Mouse (Mus musculus) hindbrain, embryonic 16.5 days (tissue): Measurements from ENCODE around the gene Pigs. TPM values are rescaled to one million over a fixed set of nuclear protein-coding genes. Genes with fewer than 3 reads are reported as not detected.

ENCODE experiments used
- ATAC-seq: fragments of 200-750 bp; cut with Nextera tagmentation; 2 replicates; pipeline ENCODE4 v1.8.0; 2017; ENCODE audit warnings: moderate TSS enrichment, moderate library complexity
- H3K27ac ChIP-seq: fragments of 300-500 bp; sonication (generic); 2 replicates; pipeline ENCODE4 v1.5.1; 2014; ENCODE audit warnings: low read depth, mild to moderate bottlenecking, control low read depth, low read length, moderate library complexity
- H3K27me3 ChIP-seq: fragments of 300-500 bp; sonication (generic); replicated peaks from 2 replicates; pipeline ENCODE4 v1.6.1; 2014; ENCODE audit warnings: low read length; ENCODE audit not compliant: control insufficient read depth, insufficient read depth
- H3K36me3 ChIP-seq: fragments of 300-500 bp; sonication (generic); 2 replicates; pipeline ENCODE4 v1.6.1; 2014; ENCODE audit warnings: mild to moderate bottlenecking, low read length, moderate library complexity, mixed read lengths; ENCODE audit not compliant: control insufficient read depth, insufficient read depth
- H3K4me1 ChIP-seq: fragments of 300-500 bp; sonication (generic); 2 replicates; pipeline ENCODE4 v1.6.1; 2014; ENCODE audit warnings: low read depth, low read length; ENCODE audit not compliant: control insufficient read depth, insufficient read depth
- H3K4me2 ChIP-seq: fragments of 300-500 bp; sonication (generic); 2 replicates; pipeline ENCODE4 v1.6.1; 2014; ENCODE audit warnings: mild to moderate bottlenecking, low read length, control low read depth, moderate library complexity
- H3K4me3 ChIP-seq: fragments of 300-500 bp; sonication (generic); 2 replicates; pipeline ENCODE4 v1.5.1; 2014; ENCODE audit warnings: mild to moderate bottlenecking, low read length, control low read depth, moderate library complexity
- H3K9ac ChIP-seq: fragments of 300-500 bp; sonication (generic); 2 replicates; pipeline ENCODE4 v1.6.1; 2014; ENCODE audit warnings: low read depth, mild to moderate bottlenecking, control low read depth, low read length, moderate library complexity
- H3K9me3 ChIP-seq: fragments of 300-500 bp; sonication (generic); 2 replicates; pipeline ENCODE4 v1.6.1; 2014; ENCODE audit warnings: mild to moderate bottlenecking, low read length, moderate library complexity; ENCODE audit not compliant: control insufficient read depth
- WGBS: fragments of 180-500 bp; shearing (Covaris S2); extraction: QIAGEN DNeasy Blood & Tissue Kit; methylation state at CpG from one replicate; pipeline ENCODE4 v1.1.7; 2014; 5-methylcytosine and 5-hydroxymethylcytosine counted together
- polyA plus RNA-seq: library from polyadenylated mRNA; unstranded; fragments of >200 nt; fragmentation: Nextera tagmentation; extraction: Ambion mirVana; gene quantifications from 2 replicates; pipeline ENCODE4 v1.2.1, GENCODE M21; 2015

The Pigs gene
- polyA plus RNA-seq, 1 experiment from 2014 or later, result 101 TPM

DNA sequence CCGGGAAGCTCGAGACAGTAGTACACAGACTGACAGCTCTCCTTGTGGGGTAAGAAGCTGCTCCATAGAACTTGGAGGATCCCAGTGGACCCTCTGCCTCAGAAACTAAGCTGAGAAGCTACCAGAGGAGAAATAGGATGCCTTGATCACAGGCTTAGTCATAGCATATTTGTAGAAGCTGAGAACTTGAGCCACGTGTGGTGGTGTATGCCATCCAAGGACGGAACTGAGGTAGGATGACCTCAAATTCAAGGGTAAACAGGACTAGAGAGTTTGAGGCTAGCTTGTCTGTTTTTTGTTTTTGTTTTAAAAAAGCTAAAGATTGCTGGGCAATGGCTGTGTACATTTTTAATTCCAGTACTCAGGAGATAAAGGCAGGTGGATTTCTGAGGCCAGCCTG is 22.9 kb upstream of the Pigs start:
- H3K36me3 ChIP-seq, result no peaks in the 10 kb centered on the region
- WGBS, result 95% methylated on average over 4 of the region's 4 CpGs
- no peak overlapping the region for H3K27ac ChIP-seq
- no peak overlapping the region for H3K9ac ChIP-seq
- no peak overlapping the region for H3K4me3 ChIP-seq
- no peaks in the 10 kb centered on the region for H3K9me3 ChIP-seq
- H3K27me3 ChIP-seq, result no peaks in the 10 kb centered on the region
- no peak overlapping the region for H3K4me2 ChIP-seq
- peaks cover 9% of the 10 kb centered on the region for H3K4me1 ChIP-seq
- ATAC-seq, result no peak

DNA sequence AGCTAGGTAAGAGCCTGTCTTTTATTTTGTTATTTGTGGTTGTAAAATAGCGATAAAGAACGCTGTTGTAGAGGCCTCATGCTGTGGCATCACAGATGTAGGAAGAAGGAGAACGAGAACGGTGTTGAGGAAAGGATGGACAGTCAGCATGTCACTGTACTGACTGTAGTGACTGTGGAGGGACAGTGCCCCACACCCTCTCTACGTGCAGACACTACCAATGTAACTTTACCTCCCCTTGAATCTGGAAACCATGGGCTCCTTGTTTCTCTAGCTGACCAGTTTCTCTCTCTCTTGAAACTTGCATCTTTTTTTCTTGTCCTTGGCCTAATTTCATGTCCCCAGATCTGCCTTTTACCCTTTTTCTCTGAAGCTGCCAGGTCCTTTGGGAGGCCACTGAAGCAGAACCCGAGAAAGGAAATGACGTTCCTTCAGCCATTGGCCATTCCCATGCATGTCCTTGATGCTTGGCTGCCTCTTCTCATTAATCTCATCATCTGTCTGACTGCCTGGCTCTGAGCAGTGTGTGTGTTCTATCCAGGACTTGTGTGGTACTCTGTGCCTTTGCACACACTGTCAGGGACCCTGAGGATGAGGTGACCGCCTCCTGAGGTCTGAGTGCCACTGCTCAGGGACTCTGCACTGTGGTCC is 17.2 kb upstream of the Pigs start:
- peak; percentile 74; the same call in 1 of the 2 replicates for ATAC-seq
- no peak overlapping the region for H3K4me3 ChIP-seq
- no peak overlapping the region for H3K4me2 ChIP-seq
- no peaks in the 10 kb centered on the region for H3K36me3 ChIP-seq
- no peaks in the 10 kb centered on the region for H3K27me3 ChIP-seq
- 78% methylated on average over 8 of the region's 8 CpGs for WGBS
- no peak overlapping the region; the same call in 1 of the 2 replicates for H3K27ac ChIP-seq
- no peaks in the 10 kb centered on the region for H3K9me3 ChIP-seq
- H3K9ac ChIP-seq, result no peak overlapping the region
- H3K4me1 ChIP-seq, result no peaks in the 10 kb centered on the region

DNA sequence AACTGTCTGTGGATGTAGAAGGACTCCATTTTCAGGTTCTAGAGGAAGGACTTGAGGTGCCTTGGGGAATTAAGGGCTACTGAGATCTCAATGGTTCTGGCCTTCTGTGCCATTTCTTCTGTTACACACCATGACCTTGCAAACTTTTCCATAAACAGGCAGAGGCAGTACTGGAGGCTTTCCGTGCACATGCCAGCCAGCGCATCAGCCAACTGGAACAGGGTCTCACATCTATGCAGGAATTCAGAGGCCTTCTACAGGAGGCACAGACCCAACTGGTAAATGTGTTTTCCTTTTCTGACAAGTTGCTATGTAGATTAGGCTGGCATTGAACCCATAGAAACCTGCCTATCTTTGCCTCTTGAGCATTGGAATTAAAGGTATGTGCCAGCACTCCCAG is 14.6 kb upstream of the Pigs start:
- Histone ChIP-seq H3K36me3 (no peaks in the 10 kb centered on the region), H3K27ac (no peak overlapping the region), H3K4me3 (no peak overlapping the region), H3K4me2 (no peak overlapping the region), H3K9me3 (no peaks in the 10 kb centered on the region), H3K9ac (no peak overlapping the region), H3K4me1 (no peaks in the 10 kb centered on the region), H3K27me3 (no peaks in the 10 kb centered on the region)
- 93% methylated on average over 2 of the region's 2 CpGs for WGBS
- no peak for ATAC-seq

DNA sequence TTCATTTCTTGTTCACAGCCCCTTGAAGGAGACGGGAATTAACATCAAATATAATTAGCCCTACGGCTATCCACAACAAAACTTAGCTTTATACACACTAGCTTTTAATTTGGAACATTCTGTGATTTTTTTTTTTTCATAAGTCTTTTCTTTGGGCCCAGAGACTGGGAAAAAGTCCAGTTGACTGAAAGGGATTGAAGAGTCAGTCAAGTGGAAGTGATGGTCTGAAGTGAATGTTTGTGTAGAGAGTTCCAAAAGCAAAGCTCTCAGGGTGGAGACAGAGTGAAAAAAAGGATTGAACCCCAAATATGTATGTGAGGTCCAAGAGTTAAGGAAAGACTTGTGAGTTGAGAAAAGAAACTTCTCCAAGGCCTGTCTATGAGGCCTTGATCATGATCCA is 9.8 kb upstream of the Pigs start:
- H3K4me3 ChIP-seq, result no peak overlapping the region
- ATAC-seq, result no peak
- no peak overlapping the region for H3K9ac ChIP-seq
- no peaks in the 10 kb centered on the region for H3K27me3 ChIP-seq
- 75% methylated on average over 2 of the region's 2 CpGs for WGBS
- no peaks in the 10 kb centered on the region; the same call in 1 of the 2 replicates for H3K36me3 ChIP-seq
- no peak overlapping the region for H3K4me2 ChIP-seq
- H3K27ac ChIP-seq, result no peak overlapping the region
- H3K9me3 ChIP-seq, result no peaks in the 10 kb centered on the region
- H3K4me1 ChIP-seq, result peaks cover 3% of the 10 kb centered on the region; the same call in 1 of the 2 replicates

DNA sequence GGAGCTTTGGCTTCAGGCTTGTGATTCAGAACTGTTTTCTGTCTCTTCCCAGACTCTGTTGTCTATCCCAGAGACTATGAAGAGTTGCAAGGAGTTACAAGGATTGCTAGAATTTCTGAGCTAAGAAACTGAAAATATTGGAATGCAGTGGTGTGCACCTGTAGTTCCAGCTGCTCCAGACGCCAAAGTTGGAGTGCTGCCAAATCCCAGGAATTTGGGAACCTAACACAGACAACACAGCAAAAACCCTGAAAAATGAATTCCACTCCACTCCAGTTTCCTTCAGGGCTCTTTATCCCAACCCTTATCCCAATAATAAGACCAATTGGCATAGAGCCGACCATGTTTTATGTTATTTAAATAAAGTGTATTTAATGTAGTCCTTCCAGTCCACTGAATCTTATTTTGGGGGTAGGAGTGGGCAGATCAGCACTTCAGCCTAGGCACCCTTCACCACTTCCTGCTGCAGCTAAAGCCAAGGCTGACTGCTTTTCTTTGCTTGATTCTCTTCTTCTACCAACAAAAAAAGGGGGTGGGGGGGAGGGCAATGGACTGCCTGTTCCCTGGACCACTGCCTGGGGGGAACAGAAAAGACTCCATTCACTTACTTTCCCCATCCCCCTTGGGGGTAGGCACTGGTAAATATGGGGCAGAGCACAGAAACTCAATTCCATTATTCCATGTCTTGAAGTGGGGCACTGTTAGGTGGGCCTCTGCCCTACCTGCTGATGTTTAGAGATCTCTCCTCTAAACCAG is 6.0 kb upstream of the Pigs start:
- Histone ChIP-seq H3K27ac (peak overlapping the region; percentile 76), H3K36me3 (no peaks in the 10 kb centered on the region; the same call in 1 of the 2 replicates), H3K9ac (peak overlapping the region; percentile 47), H3K27me3 (no peaks in the 10 kb centered on the region), H3K4me3 (peak overlapping the region; percentile 39), H3K4me2 (peak overlapping the region; percentile 42), H3K4me1 (peaks cover 3% of the 10 kb centered on the region; the same call in 1 of the 2 replicates), H3K9me3 (no peaks in the 10 kb centered on the region)
- ATAC-seq, result peak; percentile 82
- WGBS, result 52% methylated on average over 2 of the region's 2 CpGs

DNA sequence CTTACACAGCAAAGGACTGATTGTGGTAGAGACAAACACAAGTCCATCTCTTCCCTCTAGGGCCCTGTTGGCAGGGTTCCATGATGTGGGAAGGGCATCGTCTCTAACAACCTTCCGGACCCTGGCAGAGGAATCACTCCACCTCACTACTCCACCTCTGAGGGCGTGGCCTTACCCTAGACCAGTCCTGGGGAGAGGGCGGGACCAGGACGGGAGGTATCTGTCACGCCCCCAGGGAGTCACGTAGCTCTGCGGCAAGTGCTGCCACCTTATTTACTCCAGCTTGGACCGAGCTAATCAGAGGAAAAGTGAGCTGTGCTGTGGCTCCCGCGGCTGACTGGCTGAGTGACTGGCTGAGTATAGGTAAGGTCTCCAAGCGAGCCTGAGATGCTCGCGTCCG is 5.4 kb upstream of the Pigs start, which contains the start of gene Aldoc:
Gene Aldoc (plus strand): TSS at position 109 of the 400 bp plus-strand sequence.
- Histone ChIP-seq H3K9me3 (no peaks in the 10 kb centered on the region), H3K27ac (peak within 1 kb of the TSS; percentile 76), H3K4me1 (peaks cover 3% of the 10 kb centered on the region; the same call in 1 of the 2 replicates), H3K4me3 (peak within 1 kb of the TSS; percentile 39), H3K27me3 (no peaks in the 10 kb centered on the region), H3K9ac (peak within 1 kb of the TSS; percentile 47), H3K4me2 (peak within 1 kb of the TSS; percentile 42), H3K36me3 (no peaks in the 10 kb centered on the region; the same call in 1 of the 2 replicates)
- 10% methylated on average over 15 of the region's 15 CpGs for WGBS
- peak; percentile 88 for ATAC-seq

DNA sequence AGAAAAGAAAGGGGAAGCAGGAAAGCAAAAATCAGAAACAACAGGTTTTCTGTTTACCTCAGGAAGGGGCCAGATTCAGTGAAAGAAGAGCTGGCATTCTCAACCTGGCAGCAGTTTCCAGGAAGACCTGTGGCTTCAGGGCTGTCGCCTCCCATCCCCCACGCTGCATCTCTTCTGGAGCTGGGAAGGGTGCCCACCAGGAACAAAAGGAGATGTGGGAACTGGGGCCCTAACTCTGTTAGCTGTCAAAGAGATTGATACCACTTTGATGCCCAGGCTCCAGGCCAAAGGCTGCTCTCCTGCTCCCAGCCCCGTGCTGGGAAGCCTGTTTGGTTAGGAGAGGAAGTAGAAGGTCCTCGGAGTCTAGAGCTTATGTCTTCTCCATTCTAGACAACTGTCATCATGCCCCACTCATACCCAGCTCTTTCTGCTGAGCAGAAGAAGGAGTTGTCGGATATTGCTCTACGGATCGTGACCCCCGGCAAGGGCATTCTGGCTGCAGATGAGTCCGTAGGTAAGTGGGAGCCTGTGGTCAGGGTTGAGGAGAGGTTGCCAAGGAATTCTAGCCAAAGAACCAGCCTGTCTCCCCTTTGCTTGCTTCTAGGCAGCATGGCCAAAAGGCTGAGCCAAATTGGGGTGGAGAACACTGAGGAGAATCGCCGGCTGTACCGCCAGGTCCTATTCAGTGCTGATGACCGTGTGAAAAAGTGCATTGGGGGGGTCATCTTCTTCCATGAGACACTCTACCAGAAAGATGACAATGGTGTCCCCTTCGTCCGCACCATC is 4.0 kb upstream of the Pigs start:
- peak overlapping the region; percentile 17; the same call in 1 of the 2 replicates for H3K9ac ChIP-seq
- H3K36me3 ChIP-seq, result no peaks in the 10 kb centered on the region; the same call in 1 of the 2 replicates
- WGBS, result 68% methylated on average over 15 of the region's 15 CpGs
- peak overlapping the region; percentile 76 for H3K27ac ChIP-seq
- H3K9me3 ChIP-seq, result no peaks in the 10 kb centered on the region
- ATAC-seq, result peak; percentile 48; the same call in 1 of the 2 replicates
- H3K27me3 ChIP-seq, result no peaks in the 10 kb centered on the region
- H3K4me2 ChIP-seq, result peak overlapping the region; percentile 42
- H3K4me3 ChIP-seq, result peak overlapping the region; percentile 39
- peaks cover 8% of the 10 kb centered on the region for H3K4me1 ChIP-seq

DNA sequence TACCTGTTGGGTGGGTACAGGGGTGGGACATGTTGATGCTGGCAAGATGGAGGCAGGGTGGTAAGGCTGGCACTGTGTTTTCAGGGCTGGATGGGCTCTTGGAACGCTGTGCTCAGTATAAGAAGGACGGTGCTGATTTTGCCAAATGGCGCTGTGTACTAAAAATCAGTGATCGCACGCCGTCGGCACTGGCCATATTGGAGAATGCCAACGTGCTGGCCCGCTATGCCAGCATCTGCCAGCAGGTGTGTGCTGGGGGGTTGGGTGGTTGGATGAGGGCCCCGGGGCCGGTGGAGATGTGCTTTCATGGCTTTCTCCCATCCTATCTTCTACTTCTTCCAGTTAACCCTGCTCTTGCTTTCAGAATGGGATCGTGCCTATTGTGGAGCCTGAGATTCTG is 3.2 kb upstream of the Pigs start:
- H3K4me2 ChIP-seq, result peak overlapping the region; percentile 42
- H3K4me1 ChIP-seq, result peaks cover 13% of the 10 kb centered on the region
- peak overlapping the region; percentile 67 for H3K27ac ChIP-seq
- peak overlapping the region; percentile 39 for H3K4me3 ChIP-seq
- H3K27me3 ChIP-seq, result no peaks in the 10 kb centered on the region
- no peaks in the 10 kb centered on the region; the same call in 1 of the 2 replicates for H3K36me3 ChIP-seq
- no peaks in the 10 kb centered on the region for H3K9me3 ChIP-seq
- WGBS, result 85% methylated on average over 12 of the region's 12 CpGs
- no peak overlapping the region for H3K9ac ChIP-seq
- no peak for ATAC-seq
